In genomic region chr10:116771215-116771935, GRCm38 (mm10) we compare ENCODE assay signal across 8 mouse cellular contexts.
DNase-seq lines count a peak whose midpoint lies in the region; ATAC-seq lines count a peak whose summit lies in the region.

No protein-coding gene starts in this region.

- WGBS in midbrain, embryonic 11.5 days: 85% methylated on average over 21 of the region's 21 CpGs

- H3K4me2 ChIP-seq in midbrain, embryonic 11.5 days: no peak overlapping the region

- ATAC-seq in midbrain, embryonic 11.5 days (ENCODE audit: low FRiP score): no peak

- no peak overlapping the region for H3K9ac ChIP-seq in midbrain, embryonic 11.5 days (ENCODE audit: low read length)

- no peaks in the 10 kb centered on the region for H3K36me3 ChIP-seq in midbrain, embryonic 11.5 days (ENCODE audit: control insufficient read depth, insufficient read depth, low read length)

- H3K4me3 ChIP-seq in midbrain, embryonic 11.5 days (ENCODE audit: low read depth, low read length): no peak overlapping the region

- intact Hi-C loops in heart, postnatal 36 days (cut with DNase I): loop anchor here (10.0 kb wide), 1 partner anchor 567 kb away; no protein-coding TSS in a partner anchor

- peak; percentile 21 for DNase-seq in gastrocnemius, postnatal 10 days
- no peak for DNase-seq in gastrocnemius, adult 8-10 months (ENCODE audit: low spot score in 2 of 2)
- DNase-seq in adrenal gland, postnatal 25 days: peak; percentile 42
- peak; percentile 56 to 64 for DNase-seq in heart, postnatal 36 days
- DNase-seq in lung, postnatal 10 days: peak; percentile 88
- no peak for DNase-seq in T-cell, adult 2 months (ENCODE audit: low spot score)
- no peak for DNase-seq in midbrain, embryonic 11.5 days (ENCODE audit: low spot score, missing footprints)
- no peak for DNase-seq in right cerebral cortex, postnatal 10 days (ENCODE audit: low spot score in 2 of 2)

- H3K9me3 ChIP-seq in midbrain, embryonic 11.5 days (ENCODE audit: control insufficient read depth, low read length): no peaks in the 10 kb centered on the region; the same call in 1 of the 2 replicates

- H3K27ac ChIP-seq in midbrain, embryonic 11.5 days (ENCODE audit: low read depth, low read length): no peak overlapping the region

- H3K27me3 ChIP-seq in midbrain, embryonic 11.5 days (ENCODE audit: control insufficient read depth, insufficient read depth, low read length): no peaks in the 10 kb centered on the region

- no peaks in the 10 kb centered on the region for H3K4me1 ChIP-seq in midbrain, embryonic 11.5 days (ENCODE audit: control insufficient read depth, insufficient read depth, low read length)

Comparison
In these comparisons a context has a peak if more than half of its experiments do, and no peak if none do; other contexts are left out.
1. DNase-seq: peak in gastrocnemius, postnatal 10 days (single experiment), adrenal gland, postnatal 25 days (single experiment), heart, postnatal 36 days (2 of 2) and lung, postnatal 10 days (single experiment); none in gastrocnemius, adult 8-10 months (0 of 2), T-cell, adult 2 months (single experiment), midbrain, embryonic 11.5 days (single experiment) and right cerebral cortex, postnatal 10 days (0 of 2).